Mouse (Mus musculus) layer of hippocampus, postnatal 36 days (tissue): ENCODE measurements around the gene Hs6st1. TPM values are rescaled to one million over a fixed set of nuclear protein-coding genes. Genes with fewer than 3 reads are reported as not detected.
"Not testable (repeated sequence)": the region's sequence is repeated elsewhere in the genome, so short reads cannot be mapped to it uniquely, and the experiment has no call there.

Source experiments
- DNase-seq, 2 experiments: peaks; one replicate each; pipeline ENCODE4 v3.0.0; 2022
- total RNA-seq, 2 experiments: library from RNA; stranded (reverse); gene quantifications; 2 replicates each; pipeline ENCODE4 v1.2.3; 2021

The Hs6st1 gene
- 10 to 100 TPM; 38.7 to 39.9 TPM for total RNA-seq

GRCm38 (mm10) chr1:36068076-36068475 lies at the start of gene Hs6st1:
Gene Hs6st1 (plus strand): TSS chr1:36068400.
- DNase-seq: peak; percentile 92

- no peak for DNase-seq
Measured at GRCm38 (mm10) chr1:36018617-36019016, 49.6 kb upstream of the Hs6st1 start.

GRCm38 (mm10) chr1:36019161-36019560 lies 49.0 kb upstream of the Hs6st1 start:
- no peak for DNase-seq

GRCm38 (mm10) chr1:36020315-36020714 lies 47.9 kb upstream of the Hs6st1 start:
- DNase-seq: no peak

- peak; percentile 61 to 71 for DNase-seq
Measured at GRCm38 (mm10) chr1:36030421-36030821, 37.8 kb upstream of the Hs6st1 start.

GRCm38 (mm10) chr1:36038769-36039168 lies 29.4 kb upstream of the Hs6st1 start:
- DNase-seq: no peak

GRCm38 (mm10) chr1:36042072-36042471 lies 26.1 kb upstream of the Hs6st1 start:
- no peak for DNase-seq

- not testable (repeated sequence) for DNase-seq
Measured at GRCm38 (mm10) chr1:36043793-36044192, 24.4 kb upstream of the Hs6st1 start.

- no peak for DNase-seq
Measured at GRCm38 (mm10) chr1:36044288-36044687, 23.9 kb upstream of the Hs6st1 start.

GRCm38 (mm10) chr1:36052672-36053071 lies 15.5 kb upstream of the Hs6st1 start:
- DNase-seq: no peak

GRCm38 (mm10) chr1:36053566-36053965 lies 14.6 kb upstream of the Hs6st1 start:
- DNase-seq: no peak

- DNase-seq: no peak
Measured at GRCm38 (mm10) chr1:36054182-36054966, 13.8 kb upstream of the Hs6st1 start.

- no peak for DNase-seq
Measured at GRCm38 (mm10) chr1:36054967-36055357, 13.2 kb upstream of the Hs6st1 start.

- DNase-seq: no peak
Measured at GRCm38 (mm10) chr1:36059351-36059750, 8.8 kb upstream of the Hs6st1 start.

GRCm38 (mm10) chr1:36059959-36060953 lies 7.9 kb upstream of the Hs6st1 start:
- no peak for DNase-seq

GRCm38 (mm10) chr1:36061211-36061915 lies 6.8 kb upstream of the Hs6st1 start:
- DNase-seq: no peak

- DNase-seq: no peak
Measured at GRCm38 (mm10) chr1:36062088-36062805, 6.0 kb upstream of the Hs6st1 start.

- no peak for DNase-seq
Measured at GRCm38 (mm10) chr1:36062826-36063640, 5.2 kb upstream of the Hs6st1 start.

GRCm38 (mm10) chr1:36063641-36063955 lies 4.6 kb upstream of the Hs6st1 start:
- no peak for DNase-seq

- no peak for DNase-seq
Measured at GRCm38 (mm10) chr1:36064223-36064622, 4.0 kb upstream of the Hs6st1 start.
